Mouse (Mus musculus) regulatory T cell (primary cell): ENCODE data around the gene Pias1.

ENCODE experiments used
- in situ Hi-C: fragments of 300-600 bp; cut with MboI, MseI; formaldehyde crosslinking; loops from one replicate; pipeline ENCODE4 v1.15.1; 2025; ENCODE audit warnings: high pct_unique_total_duplicates

Gene Pias1

DNA sequence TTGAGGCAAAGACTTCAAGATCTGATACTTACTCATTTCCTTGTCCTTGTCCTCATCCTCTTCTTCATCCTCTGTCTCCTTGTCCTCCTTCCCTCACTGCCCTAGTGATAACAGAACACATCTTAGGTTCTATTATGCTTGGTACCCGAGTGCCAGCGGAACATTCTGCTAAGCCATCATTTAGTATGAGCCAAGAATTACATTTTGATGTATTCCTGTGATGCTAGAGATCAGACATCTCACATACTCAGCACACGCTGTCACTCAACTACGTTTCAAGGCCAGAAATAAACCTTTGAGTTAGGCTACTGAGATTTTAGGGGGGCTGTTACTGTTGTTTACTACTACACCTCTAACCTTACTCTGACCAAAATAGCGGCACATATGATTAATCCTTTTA lies at the start of gene Pias1:
Gene Pias1 (minus strand): TSS at position 101 of the 400 bp plus-strand sequence.
- in situ Hi-C loops: loop anchor here (10.0 kb wide), 1 partner anchor 147 kb away; no protein-coding TSS in a partner anchor

- in situ Hi-C loops: no loop called here
Observed at GRCm38 (mm10) chr9:63035431-63035830, 47.7 kb upstream of the Pias1 start.

- in situ Hi-C loops: no loop called here
Observed at GRCm38 (mm10) chr9:63031011-63031782, 43.5 kb upstream of the Pias1 start.

GRCm38 (mm10) chr9:63022486-63022885 lies 34.8 kb upstream of the Pias1 start:
- in situ Hi-C loops: no loop called here

- in situ Hi-C loops: no loop called here
Observed at GRCm38 (mm10) chr9:63007371-63007770, 19.6 kb upstream of the Pias1 start.

DNA sequence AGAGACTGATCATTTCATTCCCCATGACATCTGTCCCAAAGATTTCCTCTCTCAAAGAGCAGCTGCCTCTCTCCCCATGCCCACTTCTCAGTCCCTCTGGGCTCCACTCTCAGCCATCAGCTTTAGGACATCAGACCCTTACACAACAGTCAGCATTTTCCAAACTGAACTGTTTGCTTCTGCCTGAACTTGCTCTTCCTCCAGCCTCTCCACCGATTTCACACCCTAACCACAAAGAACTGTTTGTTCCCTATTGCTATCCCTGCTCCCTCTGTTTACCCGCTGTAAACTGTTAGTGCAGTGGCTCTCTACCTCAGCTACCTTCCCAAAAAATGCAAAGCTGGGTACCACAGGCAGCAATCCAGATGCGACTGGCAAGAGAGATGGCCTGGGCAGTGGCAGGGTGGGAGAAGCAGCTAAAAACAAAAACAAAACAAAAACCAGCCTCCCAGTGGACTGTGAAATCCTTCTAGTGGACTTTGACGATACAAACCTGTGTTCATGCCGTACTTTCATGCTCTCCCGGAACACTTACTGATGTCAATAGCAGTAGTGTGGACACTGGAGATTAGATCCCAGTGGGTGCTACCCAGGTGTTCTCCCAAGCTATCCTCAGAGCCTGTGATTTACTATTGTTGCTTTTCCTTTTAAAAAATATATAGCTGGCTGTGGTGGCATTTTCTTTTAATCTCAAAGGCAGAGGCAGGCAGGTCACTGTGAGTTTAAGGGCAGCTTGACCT lies 18.5 kb upstream of the Pias1 start:
- in situ Hi-C loops: no loop called here

- in situ Hi-C loops: no loop called here
Observed at GRCm38 (mm10) chr9:62998561-62998960, 10.8 kb upstream of the Pias1 start.

GRCm38 (mm10) chr9:62997626-62998025 lies 9.9 kb upstream of the Pias1 start:
- in situ Hi-C loops: no loop called here

- in situ Hi-C loops: no loop called here
Observed at GRCm38 (mm10) chr9:62995186-62995585, 7.5 kb upstream of the Pias1 start.

DNA sequence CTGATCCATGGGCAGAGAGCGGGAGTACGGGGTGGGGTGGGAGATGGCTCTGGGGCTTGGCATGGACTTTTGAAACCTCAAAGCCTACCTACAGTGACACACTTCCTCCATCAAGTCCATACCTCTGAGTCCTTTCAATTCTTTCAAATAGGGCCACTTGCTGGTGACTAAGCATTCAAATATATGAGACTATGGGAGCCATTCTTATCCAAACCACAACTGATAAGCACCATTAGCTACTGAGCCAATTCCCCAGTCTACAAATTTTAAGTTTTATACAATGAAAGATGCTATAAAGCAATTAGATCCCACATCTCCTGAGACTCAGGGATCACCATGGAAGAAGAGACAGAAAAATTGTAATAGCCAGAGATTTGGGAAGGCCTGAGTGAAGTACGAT lies 2.4 kb upstream of the Pias1 start:
- in situ Hi-C loops: no loop called here

GRCm38 (mm10) chr9:62980777-62981202 lies 6.9 kb downstream of the Pias1 start:
- in situ Hi-C loops: loop anchor here (10.0 kb wide), 1 partner anchor 154 kb away; no protein-coding TSS in a partner anchor

GRCm38 (mm10) chr9:62980162-62980776 lies 7.5 kb downstream of the Pias1 start:
- in situ Hi-C loops: loop anchor here (10.0 kb wide), 1 partner anchor 155 kb away; no protein-coding TSS in a partner anchor

DNA sequence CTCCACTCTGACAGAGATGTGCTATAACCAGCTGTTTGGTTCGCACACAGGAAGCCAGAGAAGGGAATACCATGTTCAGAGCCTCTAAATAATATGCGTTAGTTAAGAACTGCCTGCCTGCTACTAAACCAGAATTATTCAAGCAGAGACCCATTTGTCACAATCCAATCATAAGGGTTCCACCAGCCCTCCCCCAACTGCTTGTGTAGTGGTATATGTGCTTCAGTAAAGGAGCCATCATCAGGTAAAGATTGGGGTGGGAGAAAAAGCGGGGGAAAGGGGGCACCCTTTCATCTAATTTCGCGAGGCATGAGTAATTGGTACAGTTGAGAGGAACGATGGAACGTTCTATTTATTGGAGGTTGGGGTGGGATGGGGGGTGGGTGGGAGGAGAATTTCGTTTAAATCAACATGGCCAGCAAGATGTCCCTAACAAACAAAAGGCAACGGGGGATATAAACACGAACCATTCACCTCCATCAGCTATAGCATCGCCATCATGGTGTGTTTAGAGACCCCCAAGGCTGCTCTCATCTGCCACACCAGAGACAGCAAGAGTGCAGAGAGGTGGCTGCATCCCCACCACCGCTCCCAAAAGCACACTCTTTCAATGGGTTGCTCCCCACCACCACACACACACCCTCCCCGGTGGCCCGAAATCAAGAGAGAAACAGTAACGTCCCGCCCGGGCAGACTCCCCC lies 8.1 kb downstream of the Pias1 start:
- in situ Hi-C loops: loop anchor here (10.0 kb wide), 1 partner anchor 155 kb away; no protein-coding TSS in a partner anchor

DNA sequence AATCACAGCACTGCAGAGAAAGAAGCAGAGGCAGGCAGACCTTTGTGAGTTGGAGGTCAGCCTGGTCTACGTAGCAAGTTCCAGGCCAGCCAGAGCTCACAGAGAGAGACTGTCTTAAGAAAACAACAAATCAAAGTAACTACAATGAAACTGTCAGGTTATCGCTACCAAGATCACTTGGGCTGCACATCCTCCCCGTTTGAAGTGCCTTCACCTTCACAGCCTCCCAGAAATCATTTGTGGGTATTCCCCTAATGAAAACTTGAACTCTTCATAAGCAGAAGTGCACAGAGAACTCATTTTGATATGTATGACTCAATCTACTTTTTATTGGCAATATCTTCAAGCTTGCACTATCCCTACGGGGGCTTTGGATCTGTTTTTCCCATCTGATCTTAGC lies 10.6 kb downstream of the Pias1 start:
- in situ Hi-C loops: no loop called here

DNA sequence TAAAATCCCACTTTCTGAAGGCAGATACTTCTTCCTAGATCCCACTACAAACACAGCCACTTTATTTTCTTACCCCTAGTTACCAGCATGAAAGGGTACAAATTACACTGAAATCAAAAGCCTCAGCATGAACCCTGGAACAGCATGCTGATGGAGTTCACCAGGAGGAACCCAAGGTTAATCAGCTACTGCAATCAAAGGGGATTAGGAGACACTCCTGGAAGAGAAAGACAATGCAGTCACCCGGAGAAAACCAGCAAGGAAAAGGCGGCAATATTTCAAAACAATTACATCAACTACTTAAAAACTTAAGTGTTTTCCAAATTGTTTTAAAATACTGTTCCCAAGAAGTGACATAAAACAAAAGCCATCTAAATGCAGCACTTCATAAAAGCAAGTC lies 11.9 kb downstream of the Pias1 start:
- in situ Hi-C loops: no loop called here

DNA sequence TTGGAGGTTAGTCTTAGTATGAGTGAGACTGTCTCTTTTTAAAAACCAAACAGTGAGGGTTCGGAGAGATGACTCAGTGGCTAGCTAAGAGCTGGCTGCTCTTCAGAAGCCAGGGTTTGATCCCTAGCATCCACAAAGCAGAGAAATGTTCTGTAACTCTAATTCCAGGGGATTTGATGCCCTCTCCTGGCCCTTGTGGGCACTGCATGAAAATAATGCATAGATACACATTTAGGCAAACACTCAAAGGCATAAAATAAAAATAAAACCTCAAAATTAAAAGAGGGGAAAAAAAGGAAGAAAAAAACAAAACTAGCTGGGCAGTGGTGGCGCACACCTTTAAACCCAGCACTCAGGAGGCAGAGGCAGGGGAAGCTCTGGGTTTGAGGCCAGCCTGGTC lies 13.3 kb downstream of the Pias1 start:
- in situ Hi-C loops: loop anchor here (5.0 kb wide), 1 partner anchor 47 kb away; no protein-coding TSS in a partner anchor

- in situ Hi-C loops: loop anchor here (5.0 kb wide), 1 partner anchor 45 kb away; no protein-coding TSS in a partner anchor
Observed at GRCm38 (mm10) chr9:62972073-62972745, 15.5 kb downstream of the Pias1 start.

DNA sequence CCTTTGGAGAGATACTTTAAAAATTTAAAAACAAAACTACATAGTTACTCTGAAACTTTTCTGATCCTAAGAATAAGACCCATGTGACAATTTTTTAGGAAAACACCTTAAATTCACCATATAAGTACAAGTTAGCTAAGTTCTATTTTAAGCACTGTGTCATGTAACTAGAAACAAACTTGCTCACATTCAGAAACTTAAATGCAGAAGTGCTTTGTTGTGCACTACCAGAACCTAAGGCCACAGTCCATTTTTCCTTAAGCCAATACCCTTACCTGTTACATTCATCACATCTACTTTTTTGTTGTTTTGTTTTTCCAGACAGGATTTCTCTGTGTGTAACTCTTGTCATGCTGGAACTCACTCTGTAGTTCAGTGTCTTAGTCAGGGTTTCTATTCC lies 17.4 kb downstream of the Pias1 start:
- in situ Hi-C loops: loop anchor here (5.0 kb wide), 1 partner anchor 43 kb away; no protein-coding TSS in a partner anchor

GRCm38 (mm10) chr9:62966018-62966417 lies 21.7 kb downstream of the Pias1 start:
- in situ Hi-C loops: no loop called here

DNA sequence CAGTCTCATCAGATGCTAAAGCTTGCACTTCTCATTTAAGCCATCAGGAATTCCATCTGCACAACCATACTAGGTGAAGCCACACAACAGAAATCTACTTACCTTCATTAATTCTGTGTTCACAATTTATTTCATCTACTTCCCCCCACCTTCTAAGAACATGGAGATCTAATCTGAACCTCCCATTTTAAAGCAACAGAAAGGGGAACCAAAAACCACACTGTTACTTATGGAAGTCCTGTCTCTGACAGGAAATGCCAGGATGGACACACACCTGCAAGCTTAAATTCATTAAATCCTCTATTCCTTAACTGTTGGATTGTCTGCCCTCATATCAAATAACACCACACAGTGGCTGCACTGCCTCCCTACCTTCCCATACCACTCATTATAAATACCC lies 35.0 kb downstream of the Pias1 start:
- in situ Hi-C loops: no loop called here

DNA sequence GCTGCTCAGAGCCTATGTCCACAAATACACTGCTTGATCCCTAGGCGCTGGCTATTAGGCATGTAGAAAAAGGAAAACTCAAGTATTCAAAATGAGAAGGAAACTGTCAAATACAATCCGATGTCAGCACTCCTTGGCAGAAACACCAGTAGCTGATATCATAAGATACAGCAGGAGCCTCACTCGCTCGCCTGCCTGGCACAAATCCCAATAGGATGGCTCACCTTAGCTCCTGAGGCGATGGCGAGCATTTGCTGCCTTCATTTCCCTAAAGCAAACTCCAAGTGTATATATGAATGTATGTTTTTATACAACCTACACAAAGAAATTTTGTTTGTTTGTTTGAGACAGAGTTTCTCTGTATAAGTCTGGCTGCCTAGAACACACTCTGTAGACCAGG lies 42.4 kb downstream of the Pias1 start:
- in situ Hi-C loops: no loop called here
